Mouse (Mus musculus) liver, embryonic 14.5 days (tissue): ENCODE results near the gene Ankrd35.

Source experiments
- CTCF ChIP-seq: IDR thresholded peaks from 2 replicates; pipeline ENCODE4 v1.5.1; 2016; ENCODE audit warnings: antibody characterized with exemption, low read depth, control low read depth
- EP300 ChIP-seq: IDR thresholded peaks from 2 replicates; pipeline ENCODE4 v1.6.1; 2016; ENCODE audit warnings: antibody characterized with exemption, low read depth

DNA sequence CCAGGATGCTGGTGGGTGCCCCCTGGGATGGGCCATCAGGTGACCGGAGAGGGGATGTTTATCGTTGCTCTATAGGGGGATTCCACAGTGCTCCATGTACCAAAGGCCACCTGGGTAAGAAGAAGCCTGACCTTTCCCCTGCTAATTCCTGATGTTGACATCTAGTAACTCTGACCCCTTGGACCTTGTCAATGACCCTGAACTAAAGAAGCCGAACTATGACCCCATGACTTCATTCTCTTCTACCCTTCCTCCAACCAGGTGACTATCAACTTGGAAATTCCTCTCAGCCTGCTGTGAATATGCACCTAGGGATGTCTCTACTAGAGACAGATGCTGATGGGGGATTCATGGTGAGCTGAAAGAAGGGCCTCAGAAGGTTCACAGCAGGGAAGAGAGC lies 22.6 kb upstream of the Ankrd35 start:
- no peak for TF ChIP-seq CTCF
- no peak for TF ChIP-seq EP300
